Mouse (Mus musculus) heart, embryonic 16.5 days (tissue): ENCODE data around the gene Rapgef4. TPM values are rescaled to one million over a fixed set of nuclear protein-coding genes. Genes with fewer than 3 reads are reported as not detected.

Experiments used
- ATAC-seq: fragments of 200-750 bp; cut with Nextera tagmentation; replicated peaks from 2 replicates; pipeline ENCODE4 v1.8.0; 2017; ENCODE audit warnings: moderate number of reproducible peaks; ENCODE audit not compliant: insufficient read depth, low FRiP score; ENCODE audit errors: extremely low read depth
- H3K27ac ChIP-seq: fragments of 300-500 bp; sonication (generic); 2 replicates; pipeline ENCODE4 v1.5.1; 2014; ENCODE audit warnings: mild to moderate bottlenecking, low read length, control low read depth, moderate library complexity
- H3K27me3 ChIP-seq: fragments of 300-500 bp; sonication (generic); 2 replicates; pipeline ENCODE4 v1.6.1; 2014; ENCODE audit warnings: low read length, mixed read lengths; ENCODE audit not compliant: control insufficient read depth, insufficient read depth
- H3K36me3 ChIP-seq: fragments of 300-500 bp; sonication (generic); 2 replicates; pipeline ENCODE4 v1.6.1; 2014; ENCODE audit not compliant: control insufficient read depth, insufficient read depth
- H3K4me1 ChIP-seq: fragments of 300-500 bp; sonication (generic); 2 replicates; pipeline ENCODE4 v1.6.1; 2014; ENCODE audit warnings: low read length, mixed read lengths; ENCODE audit not compliant: control insufficient read depth, insufficient read depth
- H3K4me2 ChIP-seq: fragments of 300-500 bp; sonication (generic); 2 replicates; pipeline ENCODE4 v1.6.1; 2014; ENCODE audit warnings: low read depth, mild to moderate bottlenecking, control low read depth, low read length
- H3K4me3 ChIP-seq: fragments of 300-500 bp; sonication (generic); 2 replicates; pipeline ENCODE4 v1.5.1; 2014; ENCODE audit warnings: mild to moderate bottlenecking, control low read depth, low read length
- H3K9ac ChIP-seq: fragments of 300-500 bp; sonication (generic); 2 replicates; pipeline ENCODE4 v1.6.1; 2014; ENCODE audit warnings: low read length, control low read depth
- H3K9me3 ChIP-seq: fragments of 300-500 bp; sonication (generic); replicated peaks from 2 replicates; pipeline ENCODE4 v1.6.1; 2016; ENCODE audit warnings: low read length; ENCODE audit not compliant: control insufficient read depth
- WGBS: fragments of 180-500 bp; shearing (Covaris S2); extraction: QIAGEN DNeasy Blood & Tissue Kit; methylation state at CpG from one replicate; pipeline ENCODE4 v1.1.7; 2014; 5-methylcytosine and 5-hydroxymethylcytosine counted together
- polyA plus RNA-seq: library from polyadenylated mRNA; unstranded; fragments of >200 nt; fragmentation: Nextera tagmentation; extraction: Ambion mirVana; gene quantifications from 2 replicates; pipeline ENCODE4 v1.2.1, GENCODE M21; 2015

Rapgef4 gene
- polyA plus RNA-seq, 1 experiment from 2014 or later: 4.1 TPM

DNA sequence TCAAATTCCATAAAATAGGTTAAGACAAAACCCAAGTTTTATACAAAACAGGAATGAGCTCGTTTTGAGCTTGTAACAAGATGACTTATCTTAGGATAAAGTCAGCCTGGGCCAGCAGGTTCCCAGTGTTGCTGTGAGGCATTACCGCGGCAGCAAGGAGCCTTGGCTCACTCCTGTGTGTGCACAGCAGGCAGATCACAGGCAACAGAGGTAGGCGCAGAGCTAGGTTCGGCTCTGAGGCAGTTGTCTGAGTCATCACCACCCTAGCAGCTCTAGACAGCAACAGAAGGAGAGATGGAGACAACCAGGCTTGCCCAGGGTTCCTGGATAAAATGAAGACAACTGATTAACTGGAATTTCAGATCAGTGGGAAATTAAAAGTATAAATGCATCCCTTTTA, 35.0 kb downstream of the Rapgef4 start:
- no peaks in the 10 kb centered on the region for H3K27me3 ChIP-seq
- ATAC-seq: no peak

DNA sequence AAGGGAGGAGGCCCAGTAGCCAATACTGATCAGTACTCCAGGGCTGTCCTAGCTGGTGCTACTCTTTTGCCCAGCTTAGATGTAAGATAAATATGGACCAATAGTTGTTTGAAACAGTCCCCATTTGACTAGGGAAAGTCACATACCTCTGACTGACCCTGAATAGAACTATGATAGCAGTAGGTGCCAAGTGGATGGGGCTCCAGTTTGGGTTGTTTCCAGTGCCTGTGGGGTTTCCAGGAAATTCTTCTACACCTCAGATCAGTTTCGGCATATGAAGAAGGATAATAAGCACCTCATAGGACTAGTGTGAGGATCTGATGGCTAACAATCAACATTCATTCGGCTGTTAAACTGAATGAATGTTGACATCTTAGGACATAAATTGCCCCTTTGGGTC, 36.1 kb downstream of the Rapgef4 start:
- no peaks in the 10 kb centered on the region for H3K27me3 ChIP-seq
- no peaks in the 10 kb centered on the region for H3K36me3 ChIP-seq
- no peaks in the 10 kb centered on the region for H3K9me3 ChIP-seq
- no peak overlapping the region for H3K4me2 ChIP-seq
- no peaks in the 10 kb centered on the region for H3K4me1 ChIP-seq
- no peak for ATAC-seq
- H3K27ac ChIP-seq: no peak overlapping the region
- 79% methylated on average over 2 of the region's 2 CpGs for WGBS
- no peak overlapping the region for H3K4me3 ChIP-seq
- no peak overlapping the region for H3K9ac ChIP-seq

More for the DNA sequence above, 35.0 kb downstream of the Rapgef4 start:
- Histone ChIP-seq H3K9ac (no peak overlapping the region), H3K4me1 (no peaks in the 10 kb centered on the region), H3K4me3 (no peak overlapping the region), H3K36me3 (no peaks in the 10 kb centered on the region), H3K9me3 (no peaks in the 10 kb centered on the region), H3K4me2 (no peak overlapping the region), H3K27ac (no peak overlapping the region)
- WGBS: 33% methylated on average over 5 of the region's 5 CpGs

- no peak for ATAC-seq
- WGBS: 87% methylated on average over 1 of the region's 1 CpGs
Observed at GRCm38 (mm10) chr2:72018736-72019135, 37.7 kb downstream of the Rapgef4 start.

GRCm38 (mm10) chr2:72020755-72021154, 39.7 kb downstream of the Rapgef4 start:
- Histone ChIP-seq H3K9ac (no peak overlapping the region), H3K4me3 (no peak overlapping the region), H3K36me3 (no peaks in the 10 kb centered on the region), H3K4me1 (no peaks in the 10 kb centered on the region), H3K9me3 (peaks cover 3% of the 10 kb centered on the region), H3K4me2 (no peak overlapping the region), H3K27me3 (no peaks in the 10 kb centered on the region), H3K27ac (no peak overlapping the region)
- 88% methylated on average over 15 of the region's 15 CpGs for WGBS
- no peak for ATAC-seq

More at GRCm38 (mm10) chr2:72018736-72019135, 37.7 kb downstream of the Rapgef4 start:
- Histone ChIP-seq H3K27me3 (no peaks in the 10 kb centered on the region), H3K27ac (no peak overlapping the region), H3K9ac (no peak overlapping the region), H3K4me2 (no peak overlapping the region), H3K36me3 (no peaks in the 10 kb centered on the region), H3K4me3 (no peak overlapping the region), H3K9me3 (peaks cover 2% of the 10 kb centered on the region), H3K4me1 (no peaks in the 10 kb centered on the region)

- Histone ChIP-seq H3K9ac (no peak overlapping the region), H3K4me2 (no peak overlapping the region), H3K9me3 (peaks cover 3% of the 10 kb centered on the region), H3K27ac (no peak overlapping the region), H3K4me3 (no peak overlapping the region), H3K4me1 (no peaks in the 10 kb centered on the region), H3K27me3 (no peaks in the 10 kb centered on the region), H3K36me3 (no peaks in the 10 kb centered on the region)
- WGBS: 92% methylated on average over 5 of the region's 5 CpGs
- ATAC-seq: no peak
Observed at GRCm38 (mm10) chr2:72021440-72021839, 40.4 kb downstream of the Rapgef4 start.

DNA sequence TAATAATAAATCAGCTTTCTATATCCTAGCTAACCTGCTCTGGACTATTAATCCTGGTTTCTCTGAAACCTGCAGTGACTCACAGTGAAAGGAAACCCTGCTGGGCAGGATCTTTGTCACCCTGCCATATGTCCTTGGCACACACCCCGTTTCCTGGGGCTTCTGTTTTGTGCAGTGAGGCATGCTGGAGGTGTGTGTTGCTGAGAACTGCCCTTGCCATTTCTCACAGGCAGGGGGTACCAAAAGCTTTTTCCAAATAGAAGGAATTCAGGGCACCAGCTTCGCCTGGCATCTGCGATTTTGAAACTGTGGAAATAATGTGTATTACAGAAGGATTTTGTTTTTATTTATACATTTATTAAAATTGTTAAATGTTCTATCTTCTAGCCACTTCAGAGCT, 40.8 kb downstream of the Rapgef4 start:
- Histone ChIP-seq H3K4me3 (no peak overlapping the region), H3K9me3 (peaks cover 3% of the 10 kb centered on the region), H3K27me3 (no peaks in the 10 kb centered on the region), H3K9ac (no peak overlapping the region), H3K4me1 (no peaks in the 10 kb centered on the region), H3K36me3 (no peaks in the 10 kb centered on the region), H3K27ac (no peak overlapping the region), H3K4me2 (no peak overlapping the region)
- no peak for ATAC-seq
- 65% methylated on average over 3 of the region's 3 CpGs for WGBS

- H3K36me3 ChIP-seq: no peaks in the 10 kb centered on the region
- no peaks in the 10 kb centered on the region for H3K27me3 ChIP-seq
- no peak overlapping the region for H3K27ac ChIP-seq
- ATAC-seq: no peak
- H3K9ac ChIP-seq: no peak overlapping the region
- no peak overlapping the region for H3K4me2 ChIP-seq
- peaks cover 3% of the 10 kb centered on the region for H3K9me3 ChIP-seq
- H3K4me1 ChIP-seq: no peaks in the 10 kb centered on the region
- no peak overlapping the region for H3K4me3 ChIP-seq
- 88% methylated on average over 5 of the region's 5 CpGs for WGBS
Observed at GRCm38 (mm10) chr2:72023791-72024190, 42.8 kb downstream of the Rapgef4 start.

DNA sequence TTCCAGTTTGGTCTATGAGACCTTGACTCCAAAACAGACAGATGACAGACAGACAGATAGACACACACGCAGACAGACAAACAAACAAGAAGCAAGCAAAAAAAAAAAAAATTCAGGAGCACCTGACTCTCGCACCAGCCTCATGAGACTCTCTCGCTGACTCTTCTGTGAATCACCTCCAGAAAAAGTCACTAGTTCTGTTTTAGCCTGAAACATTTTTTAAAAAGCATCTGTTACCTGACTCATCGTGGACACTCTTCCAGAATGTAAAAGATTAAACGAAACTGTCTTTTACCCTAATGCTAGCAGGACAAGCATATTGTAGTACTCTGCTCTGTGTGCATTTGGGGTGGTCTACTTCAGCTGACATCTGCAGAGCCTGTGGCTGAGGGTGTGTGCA, 44.6 kb downstream of the Rapgef4 start:
- Histone ChIP-seq H3K9me3 (peaks cover 3% of the 10 kb centered on the region), H3K9ac (no peak overlapping the region), H3K27ac (no peak overlapping the region), H3K4me2 (no peak overlapping the region), H3K4me1 (no peaks in the 10 kb centered on the region), H3K27me3 (no peaks in the 10 kb centered on the region), H3K36me3 (no peaks in the 10 kb centered on the region), H3K4me3 (no peak overlapping the region)
- ATAC-seq: no peak
- WGBS: 88% methylated on average over 5 of the region's 5 CpGs

- ATAC-seq: no peak
- peaks cover 3% of the 10 kb centered on the region for H3K9me3 ChIP-seq
- H3K9ac ChIP-seq: no peak overlapping the region
- H3K27me3 ChIP-seq: no peaks in the 10 kb centered on the region
- H3K4me2 ChIP-seq: no peak overlapping the region
- H3K36me3 ChIP-seq: no peaks in the 10 kb centered on the region
- 67% methylated on average over 1 of the region's 1 CpGs for WGBS
- H3K4me1 ChIP-seq: no peaks in the 10 kb centered on the region
- H3K27ac ChIP-seq: no peak overlapping the region
- no peak overlapping the region for H3K4me3 ChIP-seq
Observed at GRCm38 (mm10) chr2:72026506-72026905, 45.5 kb downstream of the Rapgef4 start.

- H3K4me1 ChIP-seq: no peaks in the 10 kb centered on the region
- no peak overlapping the region for H3K4me2 ChIP-seq
- H3K9me3 ChIP-seq: no peaks in the 10 kb centered on the region
- H3K36me3 ChIP-seq: no peaks in the 10 kb centered on the region
- H3K9ac ChIP-seq: no peak overlapping the region
- no peak for ATAC-seq
- 72% methylated on average over 1 of the region's 1 CpGs for WGBS
- no peaks in the 10 kb centered on the region for H3K27me3 ChIP-seq
- H3K27ac ChIP-seq: no peak overlapping the region
- no peak overlapping the region for H3K4me3 ChIP-seq
Observed at GRCm38 (mm10) chr2:72029081-72029480, 48.0 kb downstream of the Rapgef4 start.
